Mouse (Mus musculus) lung, postnatal 10 days (tissue): ENCODE data around the gene Mrps11.
A peak's percentile ranks its signal among the peaks of the same experiment; 100 is the strongest.

Source experiments
- DNase-seq: peaks from one replicate; pipeline ENCODE4 v3.0.0; 2021

The Mrps11 gene

DNA sequence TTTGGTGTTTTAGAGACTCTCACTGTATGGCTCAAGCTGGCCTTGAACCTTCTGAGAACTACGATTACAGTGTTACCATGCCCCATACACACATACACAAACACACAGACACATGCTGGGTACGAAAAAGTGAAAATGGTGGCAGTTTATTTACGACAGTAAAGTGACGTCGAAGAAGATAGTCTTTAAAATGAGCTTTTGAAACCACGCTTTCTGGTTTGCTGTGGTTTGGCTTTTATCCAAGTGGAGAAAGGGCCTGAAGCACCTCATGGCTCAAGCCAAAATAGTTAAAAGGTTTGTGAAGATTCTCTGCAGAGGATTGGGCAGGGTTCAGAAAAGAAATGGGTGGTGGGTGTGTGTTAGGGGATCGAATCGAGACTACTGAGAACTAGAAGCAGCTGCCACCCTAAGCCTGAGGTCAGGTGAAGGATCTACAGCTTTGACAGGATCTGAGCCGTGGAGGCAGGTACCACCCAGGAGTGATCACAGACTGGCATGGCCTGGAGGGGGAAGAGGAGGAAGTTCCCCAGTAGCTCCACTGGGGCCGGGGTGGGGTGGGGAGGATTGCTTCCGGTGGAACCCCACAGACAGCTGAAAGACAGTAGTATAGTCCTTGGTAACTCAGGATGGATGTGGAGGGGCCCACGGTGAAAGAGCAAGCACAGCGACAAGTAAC lies 11.1 kb downstream of the Mrps11 start:
- DNase-seq: no peak

DNA sequence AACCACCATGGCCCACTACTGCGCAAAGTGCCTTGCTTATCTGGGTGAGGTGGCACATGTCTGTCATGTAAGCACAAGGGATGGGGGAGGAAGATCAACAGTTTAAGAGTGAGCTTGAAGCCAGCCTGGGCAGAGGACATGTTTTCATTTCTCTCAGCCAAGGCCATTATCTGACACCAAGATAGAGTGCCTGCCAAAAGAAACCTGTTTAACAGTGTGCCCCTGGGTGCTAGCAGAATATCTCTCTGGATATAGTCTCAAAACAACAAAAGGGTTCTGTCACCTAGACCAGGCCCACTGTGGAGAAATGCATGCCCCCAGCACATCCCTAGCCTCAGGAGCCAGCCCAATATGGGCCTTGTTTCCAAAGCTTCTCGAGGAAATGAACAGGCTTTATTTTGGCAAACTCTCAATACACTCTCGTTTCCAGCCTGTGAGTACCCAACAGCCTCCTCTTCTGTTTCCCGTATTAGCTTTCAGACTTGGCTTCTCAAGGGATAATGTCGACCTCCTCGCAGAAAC lies 11.7 kb downstream of the Mrps11 start:
- DNase-seq: no peak

DNA sequence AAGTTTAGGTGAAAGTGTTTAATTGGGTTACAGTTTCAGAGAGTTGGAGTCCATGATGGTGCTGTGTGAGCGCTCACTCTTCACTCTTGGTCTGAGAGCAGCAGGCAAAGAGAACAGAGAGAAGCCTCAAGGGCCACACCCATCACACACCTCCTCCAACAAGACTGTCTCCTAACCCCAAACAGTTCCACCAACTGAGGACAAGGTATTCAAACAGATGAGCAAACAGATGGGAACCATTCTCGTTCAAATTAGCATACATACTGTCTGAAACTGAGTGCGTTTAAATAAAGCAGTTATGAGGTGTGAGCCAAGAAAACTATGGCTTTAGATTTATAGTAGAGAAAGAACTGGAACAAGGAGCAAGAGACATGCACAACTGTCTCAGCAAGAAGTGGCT lies 13.7 kb downstream of the Mrps11 start:
- DNase-seq: no peak

DNA sequence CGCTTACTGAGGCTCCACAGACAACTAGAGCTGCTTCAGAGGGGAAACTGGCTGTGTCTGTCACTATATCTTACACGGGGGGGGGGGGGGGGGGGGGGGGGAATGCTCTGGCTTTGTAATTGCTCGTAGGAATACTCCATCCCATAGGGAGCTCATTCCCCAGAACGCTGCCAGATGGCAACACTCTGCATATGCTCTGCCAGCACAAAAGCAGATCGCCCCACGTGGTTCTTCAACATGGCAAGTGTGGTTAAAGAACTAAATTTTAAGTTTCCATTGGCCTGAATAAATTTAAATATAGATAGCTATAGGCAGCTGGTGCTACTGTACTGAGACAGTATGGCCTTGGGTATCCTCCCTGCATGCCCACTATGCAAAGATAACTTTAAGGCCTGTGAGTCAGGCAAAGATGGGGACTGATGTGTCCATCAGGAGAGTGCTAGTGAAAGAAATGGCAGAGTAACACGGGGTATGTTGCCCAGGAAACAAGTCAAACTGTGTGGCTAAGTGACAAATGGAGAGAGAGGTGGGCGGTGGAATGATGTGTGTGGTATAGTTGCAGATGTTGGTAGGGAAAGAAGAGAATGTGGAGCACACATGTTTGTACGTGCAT lies 15.0 kb downstream of the Mrps11 start:
- DNase-seq: no peak

GRCm38 (mm10) chr7:78799730-78800496 lies 17.0 kb downstream of the Mrps11 start:
- no peak for DNase-seq

GRCm38 (mm10) chr7:78803841-78804240 lies 20.9 kb downstream of the Mrps11 start:
- peak; percentile 25 for DNase-seq

- DNase-seq: no peak
These were observed 24.3 kb downstream of the Mrps11 start for GRCm38 (mm10) chr7:78807192-78807591.

DNA sequence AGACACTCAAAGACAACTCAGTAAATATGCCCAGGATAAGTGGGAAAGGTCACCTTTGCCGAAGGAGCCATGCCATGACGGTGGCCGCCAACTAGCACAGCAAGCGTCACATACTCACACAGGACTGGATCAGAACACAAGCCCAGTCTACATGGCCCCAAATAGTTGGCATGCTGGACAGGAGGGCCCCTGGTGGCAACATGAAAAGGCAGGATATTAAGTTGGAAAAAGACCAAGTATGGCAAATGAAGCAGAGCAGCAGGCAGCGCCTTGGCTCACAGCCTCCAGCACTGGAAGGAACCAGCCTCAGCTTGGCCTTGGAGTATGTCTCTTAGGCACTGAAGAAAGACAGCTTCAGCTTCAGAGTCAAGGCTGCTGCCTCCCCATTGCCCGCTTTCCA lies 30.9 kb downstream of the Mrps11 start:
- DNase-seq: no peak

DNA sequence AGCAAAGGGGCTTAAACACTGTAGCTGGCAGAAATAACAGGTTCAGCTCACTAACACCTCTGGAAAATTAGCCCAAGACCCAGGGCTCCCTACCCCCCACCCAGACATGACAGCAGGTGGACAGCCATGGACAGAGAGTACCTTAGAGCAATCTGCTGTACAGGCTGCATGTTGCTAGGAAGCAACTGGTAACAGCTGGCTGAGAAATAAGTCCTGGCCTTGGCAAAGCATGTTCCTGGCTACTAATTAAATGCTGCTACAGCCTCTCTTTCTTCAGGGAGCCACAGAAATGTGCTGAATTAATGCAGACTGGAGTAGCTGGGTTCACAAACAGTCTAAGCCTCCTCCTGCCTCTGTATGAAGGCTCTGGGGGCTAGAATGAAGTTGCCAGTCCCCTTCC lies 31.8 kb downstream of the Mrps11 start:
- no peak for DNase-seq

GRCm38 (mm10) chr7:78818336-78818735 lies 35.4 kb downstream of the Mrps11 start:
- no peak for DNase-seq

DNA sequence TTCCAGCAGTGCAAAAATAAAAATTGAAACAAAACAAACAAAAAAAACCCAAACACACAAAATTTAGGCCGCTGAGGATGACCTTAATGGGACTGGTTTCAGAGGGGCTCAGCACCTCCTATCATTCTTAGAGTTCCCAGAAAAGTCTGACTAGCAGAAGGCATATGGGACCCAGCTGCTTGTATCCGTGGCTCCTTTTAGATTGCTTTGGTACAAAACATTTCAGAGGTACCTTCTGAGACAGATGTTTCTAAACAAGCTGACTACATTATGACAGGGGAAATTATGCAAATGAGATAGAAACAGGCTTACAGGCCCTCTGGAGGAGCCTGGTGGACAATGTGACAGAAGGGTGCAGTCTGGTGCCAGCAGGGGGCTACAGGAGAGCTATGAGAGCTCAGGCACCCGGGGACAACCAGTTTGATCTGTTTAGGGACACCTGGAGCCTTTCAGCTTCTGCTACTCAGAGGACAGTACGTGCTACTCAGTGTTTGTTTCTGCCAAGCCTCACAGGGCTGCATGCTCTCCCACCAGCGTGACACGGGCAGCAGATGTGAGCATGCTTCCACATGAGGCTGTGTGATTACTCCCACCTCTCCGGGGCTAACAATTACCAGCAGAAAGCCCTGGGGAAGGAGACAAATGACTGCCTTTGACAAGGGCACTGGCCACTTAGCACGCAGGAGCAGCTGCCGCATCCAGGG lies 43.9 kb downstream of the Mrps11 start:
- DNase-seq: peak; percentile 65

- peak; percentile 34 for DNase-seq
These were observed 44.9 kb downstream of the Mrps11 start for GRCm38 (mm10) chr7:78827749-78828362.

DNA sequence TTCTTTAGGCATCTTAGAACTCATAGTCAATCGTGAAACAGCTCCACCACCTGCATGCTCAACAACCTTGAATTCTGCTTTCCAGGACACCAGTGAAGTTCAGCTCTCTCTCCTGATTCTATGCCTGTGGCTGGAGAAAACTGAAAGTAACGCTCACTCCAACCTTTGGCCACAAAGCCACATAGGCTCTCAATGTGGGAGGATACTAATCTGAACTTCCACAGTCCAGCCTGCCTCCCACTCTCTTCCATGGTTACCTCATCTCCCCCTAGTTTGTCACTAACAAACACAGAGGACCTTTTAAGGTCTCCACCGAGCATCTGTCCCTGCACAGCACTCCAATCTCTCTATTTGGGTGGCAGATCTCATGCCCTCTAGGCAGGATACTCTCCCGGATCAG lies 52.7 kb downstream of the Mrps11 start:
- no peak for DNase-seq

GRCm38 (mm10) chr7:78837250-78837649 lies 54.3 kb downstream of the Mrps11 start:
- no peak for DNase-seq

GRCm38 (mm10) chr7:78841601-78842000 lies 58.7 kb downstream of the Mrps11 start:
- DNase-seq: no peak
